Mouse (Mus musculus): ENCODE results near the gene Prl2c2. TPM values are rescaled to one million over a fixed set of nuclear protein-coding genes. Genes with fewer than 3 reads are reported as not detected.
"Not testable (repeated sequence)": the region's sequence is repeated elsewhere in the genome, so short reads cannot be mapped to it uniquely, and the experiment has no call there.

Prl2c2 gene
- 4.2 and 5.0 TPM in 2 replicates for polyA plus RNA-seq (2012; rRNA removed)

DNA sequence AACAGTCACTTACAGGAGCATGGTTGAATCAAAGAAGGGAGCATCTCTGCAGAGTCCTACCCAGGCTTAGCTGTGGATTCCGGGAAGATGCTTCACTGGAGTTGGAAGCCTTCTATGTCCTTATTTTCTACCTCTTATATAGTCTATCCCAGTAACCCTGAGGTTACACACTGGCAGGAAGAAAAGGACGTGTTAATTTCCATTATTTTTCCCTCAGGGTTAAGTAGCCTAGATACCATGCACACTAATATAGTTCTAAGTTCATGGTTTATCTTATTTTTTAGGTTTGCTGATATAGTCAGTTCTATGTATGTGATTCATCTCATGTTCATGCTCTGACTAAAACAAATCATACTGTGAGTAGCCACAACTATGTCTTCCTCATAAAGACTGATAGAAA is at the start of gene Prl2c2:
TSS of gene Prl2c2 (minus strand) at position 101 of the 400 bp plus-strand sequence.
- not testable (repeated sequence) for DNase-seq (ENCODE audit: extremely low spot score in 1 of 2, low spot score in 1 of 2)

DNA sequence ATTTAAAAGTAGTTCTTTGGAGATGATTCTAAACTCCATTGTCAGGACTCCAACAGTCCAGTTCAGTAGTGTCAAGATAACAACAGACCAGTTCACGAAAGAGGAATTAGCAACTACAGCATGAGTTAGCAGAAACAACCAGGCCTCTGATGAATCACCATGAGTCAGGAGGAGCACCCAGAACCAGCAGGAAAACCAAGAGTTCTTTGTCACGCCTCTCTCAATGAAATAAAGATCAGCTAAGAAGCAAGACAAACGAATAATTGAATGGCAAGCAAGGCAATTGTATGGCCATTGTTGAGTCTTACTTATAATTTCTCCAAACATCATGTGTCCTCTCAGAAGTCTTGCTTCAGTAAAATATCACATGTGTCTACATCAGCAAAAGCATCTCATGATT is 20.7 kb upstream of the Prl2c2 start:
- not testable (repeated sequence) for DNase-seq (ENCODE audit: extremely low spot score in 1 of 2, low spot score in 1 of 2)

DNA sequence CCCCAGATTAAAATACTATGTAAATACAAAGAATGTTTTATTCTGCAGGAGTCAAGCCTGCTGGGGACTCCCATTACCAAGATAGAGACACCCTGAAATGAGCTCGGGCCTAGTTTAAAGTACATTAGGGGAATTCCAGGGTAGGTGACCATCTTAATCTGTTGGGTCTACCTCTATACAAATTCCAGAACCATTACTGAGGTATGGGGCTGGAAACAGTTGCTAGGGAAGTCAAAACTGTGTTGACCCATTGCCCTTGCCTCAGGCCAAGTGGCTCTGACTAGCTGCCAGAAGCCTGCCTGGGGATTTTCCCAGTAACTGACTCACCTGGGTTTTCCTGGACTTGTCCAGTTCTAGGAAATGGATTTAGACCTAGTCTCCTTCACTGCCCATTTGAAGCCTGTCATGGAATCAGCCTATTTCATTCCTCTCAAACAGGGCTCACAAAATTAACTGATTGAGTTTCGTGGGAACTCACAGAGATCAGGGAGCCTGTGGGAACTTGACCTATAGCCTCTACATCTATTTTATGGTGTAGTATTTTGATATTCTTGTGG is 8.9 kb upstream of the Prl2c2 start:
- not testable (repeated sequence) for DNase-seq (ENCODE audit: extremely low spot score in 1 of 2, low spot score in 1 of 2)

Other genes with a start within 250 kb of the Prl2c2 start
- gene Prl2c3, start 205.3 kb downstream of the Prl2c2 start, polyA plus RNA-seq (2012; rRNA removed): 9.2 and 30.3 TPM in 2 replicates
- 3.7 and 13.7 TPM in 2 replicates for gene Prl2c5, start 177.3 kb upstream of the Prl2c2 start, polyA plus RNA-seq (2012; rRNA removed)

Data from frontal cortex, adult 2 months (tissue).